Mouse (Mus musculus) E14TG2a.4 (cell line): ENCODE results near the gene 9130213A22Rik.

Source experiments
- CTCF ChIP-seq: conservative IDR thresholded peaks from 2 replicates; pipeline ENCODE4 v1.5.1; 2014; ENCODE audit warnings: low read length
- NANOG ChIP-seq: IDR thresholded peaks from 2 replicates; pipeline ENCODE4 v1.6.1; 2014; ENCODE audit warnings: borderline replicate concordance, low read length, mixed read lengths

- no peak for TF ChIP-seq CTCF
- TF ChIP-seq NANOG = no peak
Measured at GRCm38 (mm10) chr11:69085608-69086007, 36.8 kb downstream of the 9130213A22Rik start.
